Mouse (Mus musculus): ENCODE results near the gene 1700022I11Rik. TPM values are rescaled to one million over a fixed set of nuclear protein-coding genes. Genes with fewer than 3 reads are reported as not detected.

Gene 1700022I11Rik
- total and polyA plus RNA-seq, 3 experiments = 1.1 TPM; not detected in 2

DNA sequence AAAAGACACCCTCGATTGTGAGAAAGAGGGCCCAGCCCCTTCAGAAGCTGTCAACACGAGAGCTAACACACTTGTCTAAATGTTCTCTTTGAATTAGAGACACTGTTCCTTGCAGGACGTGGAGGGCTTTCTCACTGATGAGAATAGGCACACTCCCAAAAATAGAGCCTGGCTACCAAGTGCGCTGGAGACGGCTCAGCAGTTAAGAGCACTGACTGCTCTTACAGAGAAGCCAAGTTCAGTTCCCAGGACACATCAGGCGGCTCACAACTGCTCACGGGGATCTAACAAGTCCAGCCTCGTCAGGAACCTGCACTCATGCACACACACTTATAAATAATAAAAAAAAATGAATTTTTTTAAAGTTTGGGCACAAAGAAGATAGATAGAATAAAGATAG is 10.5 kb upstream of the 1700022I11Rik start:
- Histone ChIP-seq H3K4me1 (ENCODE audit: insufficient read depth, low read depth, low read length) (peaks cover 29% of the 10 kb centered on the region), H3K36me3 (replicated peaks) (peaks cover 12% of the 10 kb centered on the region), H3K27me3 (ENCODE audit: insufficient read depth, low read length) (peaks cover 14% of the 10 kb centered on the region), H3K9me3 (replicated peaks) (no peaks in the 10 kb centered on the region), H3K4me3 (ENCODE audit: low read depth, low read length) (no peak overlapping the region)
- TF ChIP-seq TAL1 (conservative IDR thresholded peaks at IDR 0.05; ENCODE audit: low read depth, low read length) (no peak), GATA1 (IDR thresholded peaks at IDR 0.05; ENCODE audit: borderline replicate concordance, low read length) (no peak), GATA2 (IDR thresholded peaks at IDR 0.05; ENCODE audit: borderline replicate concordance, low read depth, low read length) (no peak), CTCF (IDR thresholded peaks at IDR 0.05; ENCODE audit: low read depth, low read length) (no peak)
- no peak for ATAC-seq (ENCODE audit: extremely low read depth, insufficient number of reproducible peaks, low FRiP score, poor library complexity, severe bottlenecking)
- no peak for DNase-seq (ENCODE audit: low spot score)

DNA sequence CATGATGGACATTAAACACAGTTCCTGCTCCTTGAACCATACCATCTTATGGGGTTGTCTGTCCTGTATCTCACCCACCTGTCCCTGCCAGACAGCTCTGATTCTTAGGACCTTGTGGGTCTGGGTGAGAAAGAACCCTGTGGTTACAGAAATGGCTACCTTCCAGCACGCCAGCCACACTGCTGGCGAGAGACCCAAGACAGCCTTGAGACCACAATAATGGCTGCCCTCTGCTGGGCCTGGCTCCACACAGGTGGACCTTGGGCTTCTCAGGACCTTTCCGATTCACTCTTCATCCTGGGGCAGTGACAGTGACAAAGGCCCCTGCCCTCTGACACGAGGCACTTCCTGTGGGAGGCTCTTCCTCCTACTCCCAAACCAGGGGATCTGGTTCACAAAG is 10.0 kb upstream of the 1700022I11Rik start:
- no peak for DNase-seq (ENCODE audit: low spot score)
- H3K36me3 ChIP-seq (replicated peaks) = peaks cover 12% of the 10 kb centered on the region
- H3K4me1 ChIP-seq (ENCODE audit: insufficient read depth, low read depth, low read length) = peaks cover 24% of the 10 kb centered on the region
- peaks cover 15% of the 10 kb centered on the region for H3K27me3 ChIP-seq (ENCODE audit: insufficient read depth, low read length)
- ATAC-seq (ENCODE audit: extremely low read depth, insufficient number of reproducible peaks, low FRiP score, poor library complexity, severe bottlenecking) = no peak
- TF ChIP-seq GATA1 (IDR thresholded peaks at IDR 0.05; ENCODE audit: borderline replicate concordance, low read length) (no peak), TAL1 (conservative IDR thresholded peaks at IDR 0.05; ENCODE audit: low read depth, low read length) (no peak), CTCF (IDR thresholded peaks at IDR 0.05; ENCODE audit: low read depth, low read length) (no peak), GATA2 (IDR thresholded peaks at IDR 0.05; ENCODE audit: borderline replicate concordance, low read depth, low read length) (no peak), POLR2AphosphoS5 (IDR thresholded peaks at IDR 0.05; ENCODE audit: insufficient replicate concordance, low read depth, low read length) (no peak)
- H3K9me3 ChIP-seq (replicated peaks) = no peaks in the 10 kb centered on the region
- no peak overlapping the region for H3K4me3 ChIP-seq (ENCODE audit: low read depth, low read length)

DNA sequence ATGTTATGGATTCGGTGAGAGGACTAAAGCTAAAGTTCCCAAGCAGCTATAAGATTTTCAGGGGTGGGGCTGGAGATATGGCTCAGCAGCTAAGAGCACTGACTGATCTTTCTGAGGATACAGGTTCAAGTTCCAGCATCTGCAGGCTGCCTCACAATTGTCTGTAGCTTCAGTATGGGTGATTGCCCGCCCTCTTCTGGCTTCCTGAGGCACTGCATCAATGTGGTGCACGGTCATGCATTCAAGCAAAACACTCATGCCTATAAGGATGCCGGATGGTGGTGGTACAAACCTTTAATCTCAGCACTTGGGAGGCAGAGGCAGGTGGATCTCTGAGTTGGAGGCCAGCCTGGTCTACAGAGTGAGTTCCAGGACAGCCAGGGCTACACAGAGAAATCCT is 7.8 kb upstream of the 1700022I11Rik start:
- H3K4me1 ChIP-seq (ENCODE audit: insufficient read depth, low read depth, low read length) = peaks cover 34% of the 10 kb centered on the region
- DNase-seq (ENCODE audit: low spot score) (no peak), ATAC-seq (ENCODE audit: extremely low read depth, insufficient number of reproducible peaks, low FRiP score, poor library complexity, severe bottlenecking) (no peak; the same call in 1 of the 2 replicates)
- H3K27me3 ChIP-seq (ENCODE audit: insufficient read depth, low read length) = peaks cover 24% of the 10 kb centered on the region
- H3K4me3 ChIP-seq (ENCODE audit: low read depth, low read length) = no peak overlapping the region
- no peaks in the 10 kb centered on the region for H3K9me3 ChIP-seq (replicated peaks)
- peak; percentile 83 for TF ChIP-seq CTCF (IDR thresholded peaks at IDR 0.05; ENCODE audit: low read depth, low read length)
- no peak for TF ChIP-seq TAL1 (conservative IDR thresholded peaks at IDR 0.05; ENCODE audit: low read depth, low read length)
- peaks cover 9% of the 10 kb centered on the region for H3K36me3 ChIP-seq (replicated peaks)

DNA sequence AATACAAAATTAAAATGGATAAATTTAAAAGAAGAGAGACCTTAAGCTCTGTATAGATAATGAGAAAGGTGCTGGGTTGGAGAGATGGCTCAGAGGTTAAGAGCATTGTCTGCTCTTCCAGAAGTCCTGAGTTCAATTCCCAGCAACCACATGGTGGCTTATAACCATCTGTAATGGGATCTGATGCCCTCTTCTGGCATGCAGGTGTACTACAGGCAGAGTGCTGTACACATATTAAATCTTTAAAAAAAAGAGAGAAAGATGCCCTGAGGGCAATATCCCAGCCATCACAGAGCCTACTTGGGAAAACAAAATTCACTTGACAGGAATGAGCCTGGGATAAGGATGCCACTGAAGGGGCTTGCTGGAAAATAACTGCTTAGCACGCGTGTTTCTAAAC is 5.9 kb upstream of the 1700022I11Rik start:
- H3K27me3 ChIP-seq (ENCODE audit: insufficient read depth, low read length) = peaks cover 29% of the 10 kb centered on the region
- TF ChIP-seq CTCF (IDR thresholded peaks at IDR 0.05; ENCODE audit: low read depth, low read length) (no peak), TAL1 (conservative IDR thresholded peaks at IDR 0.05; ENCODE audit: low read depth, low read length) (no peak), GATA2 (IDR thresholded peaks at IDR 0.05; ENCODE audit: borderline replicate concordance, low read depth, low read length) (no peak), POLR2AphosphoS5 (IDR thresholded peaks at IDR 0.05; ENCODE audit: insufficient replicate concordance, low read depth, low read length) (no peak), GATA1 (IDR thresholded peaks at IDR 0.05; ENCODE audit: borderline replicate concordance, low read length) (no peak)
- H3K36me3 ChIP-seq (replicated peaks) = no peaks in the 10 kb centered on the region
- H3K4me1 ChIP-seq (ENCODE audit: insufficient read depth, low read depth, low read length) = peaks cover 20% of the 10 kb centered on the region
- no peak overlapping the region for H3K4me3 ChIP-seq (ENCODE audit: low read depth, low read length)
- DNase-seq (ENCODE audit: low spot score) (no peak), ATAC-seq (ENCODE audit: extremely low read depth, insufficient number of reproducible peaks, low FRiP score, poor library complexity, severe bottlenecking) (no peak)
- no peaks in the 10 kb centered on the region for H3K9me3 ChIP-seq (replicated peaks)

DNA sequence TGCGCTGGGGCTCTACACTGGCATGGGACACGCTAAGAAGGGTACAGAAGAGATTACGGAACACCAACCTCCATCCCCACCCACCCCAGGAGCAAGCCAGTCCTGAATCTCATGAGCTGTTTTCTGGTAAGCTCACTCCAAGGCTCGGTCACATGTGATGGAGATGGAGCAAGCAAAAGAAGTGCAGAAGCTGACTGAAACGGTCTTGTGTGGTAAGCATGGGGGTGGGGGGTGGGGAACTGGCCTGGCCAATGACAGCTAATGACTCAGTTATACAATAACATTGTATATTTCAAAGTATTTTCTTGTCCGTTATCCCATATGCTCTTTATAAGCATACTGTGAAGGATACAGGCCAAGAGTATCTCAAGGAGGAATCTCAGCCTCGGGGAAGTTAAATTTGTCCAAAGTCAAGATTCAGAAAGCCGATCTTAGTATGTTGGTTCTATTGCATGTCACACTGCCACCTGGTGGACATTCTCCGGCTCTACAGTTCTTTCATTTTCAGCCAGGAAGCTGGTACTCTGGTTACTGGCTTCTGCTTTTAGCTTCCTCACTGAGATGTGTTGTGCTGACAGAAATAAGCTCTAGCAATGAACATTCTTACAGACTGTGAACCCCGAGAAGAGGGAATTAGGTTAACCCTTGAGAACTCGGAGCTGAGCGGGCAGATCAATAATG is 4.2 kb upstream of the 1700022I11Rik start:
- H3K9me3 ChIP-seq (replicated peaks) = no peaks in the 10 kb centered on the region
- ATAC-seq (ENCODE audit: extremely low read depth, insufficient number of reproducible peaks, low FRiP score, poor library complexity, severe bottlenecking) = peak; percentile 40
- no peak overlapping the region; the same call in 1 of the 2 replicates for H3K4me3 ChIP-seq (ENCODE audit: low read depth, low read length)
- peaks cover 15% of the 10 kb centered on the region for H3K4me1 ChIP-seq (ENCODE audit: insufficient read depth, low read depth, low read length)
- no peaks in the 10 kb centered on the region for H3K36me3 ChIP-seq (replicated peaks)
- peak; percentile 24 for DNase-seq (ENCODE audit: low spot score)
- peaks cover 40% of the 10 kb centered on the region for H3K27me3 ChIP-seq (ENCODE audit: insufficient read depth, low read length)
- peak; percentile 60; the same call in 1 of the 2 replicates for TF ChIP-seq CTCF (IDR thresholded peaks at IDR 0.05; ENCODE audit: low read depth, low read length)
- no peak for TF ChIP-seq POLR2AphosphoS5 (IDR thresholded peaks at IDR 0.05; ENCODE audit: insufficient replicate concordance, low read depth, low read length)

DNA sequence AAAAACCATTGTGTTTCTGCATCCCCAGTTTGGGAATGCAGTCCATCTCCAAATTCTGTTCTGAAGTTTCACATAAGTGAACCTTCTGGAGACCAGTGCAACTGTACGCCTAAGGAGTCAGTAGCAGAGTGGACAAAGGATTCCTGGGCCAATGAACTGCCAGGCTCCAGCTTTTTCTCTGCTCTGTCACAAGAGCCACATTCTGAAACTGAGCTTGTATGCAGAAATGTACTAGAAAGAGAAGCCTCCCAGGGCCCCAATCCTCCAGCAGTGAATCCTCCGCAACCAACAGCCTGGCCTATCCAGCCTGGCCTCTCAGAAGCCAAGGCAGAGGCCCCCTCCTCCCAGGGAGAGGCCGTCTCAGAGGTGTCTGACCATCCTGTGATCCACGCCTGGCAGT is 3.5 kb downstream of the 1700022I11Rik start:
- H3K4me1 ChIP-seq (ENCODE audit: insufficient read depth, low read depth, low read length) = no peaks in the 10 kb centered on the region
- ATAC-seq (ENCODE audit: extremely low read depth, insufficient number of reproducible peaks, low FRiP score, poor library complexity, severe bottlenecking) = no peak
- H3K4me3 ChIP-seq (ENCODE audit: low read depth, low read length) = no peak overlapping the region
- no peaks in the 10 kb centered on the region for H3K9me3 ChIP-seq (replicated peaks)
- peaks cover 15% of the 10 kb centered on the region for H3K36me3 ChIP-seq (replicated peaks)
- TF ChIP-seq GATA1 (IDR thresholded peaks at IDR 0.05; ENCODE audit: borderline replicate concordance, low read length) (no peak), GATA2 (IDR thresholded peaks at IDR 0.05; ENCODE audit: borderline replicate concordance, low read depth, low read length) (no peak), CTCF (IDR thresholded peaks at IDR 0.05; ENCODE audit: low read depth, low read length) (no peak), POLR2AphosphoS5 (IDR thresholded peaks at IDR 0.05; ENCODE audit: insufficient replicate concordance, low read depth, low read length) (no peak), TAL1 (conservative IDR thresholded peaks at IDR 0.05; ENCODE audit: low read depth, low read length) (no peak)
- DNase-seq (ENCODE audit: low spot score) = no peak
- H3K27me3 ChIP-seq (ENCODE audit: insufficient read depth, low read length) = peaks cover 31% of the 10 kb centered on the region
